Mouse (Mus musculus) stomach, postnatal 0 days (tissue): ENCODE data around the gene Serpinb1a. TPM values are rescaled to one million over a fixed set of nuclear protein-coding genes. Genes with fewer than 3 reads are reported as not detected.
A peak's percentile ranks its signal among the peaks of the same experiment; 100 is the strongest.

Experiments used
- ATAC-seq: fragments of 200-750 bp; cut with Nextera tagmentation; 2 replicates; pipeline ENCODE4 v1.8.0; 2017; ENCODE audit not compliant: low FRiP score, low TSS enrichment
- DNase-seq: peaks from one replicate; pipeline ENCODE4 v3.0.0-alpha.2; 2016; ENCODE audit warnings: low spot score
- H3K27ac ChIP-seq: fragments of 300-500 bp; sonication (generic); replicated peaks from 2 replicates; pipeline ENCODE4 v1.5.1; 2014; ENCODE audit warnings: mild to moderate bottlenecking, control low read depth
- H3K27me3 ChIP-seq: fragments of 300-500 bp; sonication (generic); 2 replicates; pipeline ENCODE4 v1.6.1; 2014; ENCODE audit warnings: low read length; ENCODE audit not compliant: control insufficient read depth, insufficient read depth
- H3K36me3 ChIP-seq: fragments of 300-500 bp; sonication (generic); 2 replicates; pipeline ENCODE4 v1.6.1; 2014; ENCODE audit warnings: low read length, mixed read lengths; ENCODE audit not compliant: control insufficient read depth, insufficient read depth
- H3K4me1 ChIP-seq: fragments of 300-500 bp; sonication (generic); replicated peaks from 2 replicates; pipeline ENCODE4 v1.6.1; 2014; ENCODE audit warnings: antibody characterized with exemption; ENCODE audit not compliant: control insufficient read depth, insufficient read depth
- H3K4me2 ChIP-seq: fragments of 300-500 bp; sonication (generic); replicated peaks from 2 replicates; pipeline ENCODE4 v1.6.1; 2014; ENCODE audit warnings: low read depth, mild to moderate bottlenecking, control low read depth, moderate library complexity
- H3K4me3 ChIP-seq: fragments of 300-500 bp; sonication (generic); 2 replicates; pipeline ENCODE4 v1.5.1; 2014; ENCODE audit warnings: low read depth, low read length, control low read depth
- H3K9ac ChIP-seq: fragments of 300-500 bp; sonication (generic); 2 replicates; pipeline ENCODE4 v1.6.1; 2014; ENCODE audit warnings: mild to moderate bottlenecking, low read length, control low read depth, mixed read lengths
- H3K9me3 ChIP-seq: fragments of 300-500 bp; sonication (generic); 2 replicates; pipeline ENCODE4 v1.6.1; 2016; ENCODE audit warnings: low read length; ENCODE audit not compliant: control insufficient read depth
- CTCF ChIP-seq: IDR thresholded peaks from 2 replicates; pipeline ENCODE4 v1.5.1; 2016; ENCODE audit warnings: antibody characterized with exemption, low read depth, mild to moderate bottlenecking, moderate library complexity
- EP300 ChIP-seq: optimal IDR thresholded peaks from 2 replicates; pipeline ENCODE3; 2016; ENCODE audit warnings: antibody characterized with exemption
- WGBS: fragments of 180-500 bp; shearing (Covaris S2); extraction: QIAGEN DNeasy Blood & Tissue Kit; methylation state at CpG from one replicate; pipeline ENCODE4 v1.1.7; 2014; 5-methylcytosine and 5-hydroxymethylcytosine counted together
- polyA plus RNA-seq: library from polyadenylated mRNA; unstranded; fragments of >200 nt; fragmentation: Nextera tagmentation; extraction: Ambion mirVana; gene quantifications from 2 replicates; pipeline ENCODE4 v1.2.1, GENCODE M21; 2015

Gene Serpinb1a
- polyA plus RNA-seq, 1 experiment from 2014 or later = 91.1 TPM

GRCm38 (mm10) chr13:32833237-32833636 lies 17.7 kb downstream of the Serpinb1a start:
- Histone ChIP-seq H3K4me3 (no peak overlapping the region), H3K27ac (no peak overlapping the region), H3K4me2 (no peak overlapping the region), H3K9me3 (no peaks in the 10 kb centered on the region), H3K36me3 (no peaks in the 10 kb centered on the region), H3K27me3 (no peaks in the 10 kb centered on the region), H3K9ac (no peak overlapping the region), H3K4me1 (no peaks in the 10 kb centered on the region)
- TF ChIP-seq EP300 (no peak), CTCF (no peak)
- DNase-seq = no peak
- 71% methylated on average over 6 of the region's 6 CpGs for WGBS
- ATAC-seq = no peak

GRCm38 (mm10) chr13:32832776-32833175 lies 18.2 kb downstream of the Serpinb1a start:
- no peaks in the 10 kb centered on the region for H3K27me3 ChIP-seq
- H3K36me3 ChIP-seq = no peaks in the 10 kb centered on the region
- H3K9me3 ChIP-seq = no peaks in the 10 kb centered on the region
- no peak overlapping the region for H3K9ac ChIP-seq
- DNase-seq (no peak), ATAC-seq (no peak)
- no peak overlapping the region for H3K4me3 ChIP-seq
- H3K4me2 ChIP-seq = no peak overlapping the region
- no peak for TF ChIP-seq CTCF
- TF ChIP-seq EP300 = no peak
- 62% methylated on average over 3 of the region's 3 CpGs for WGBS
- no peaks in the 10 kb centered on the region for H3K4me1 ChIP-seq
- H3K27ac ChIP-seq = no peak overlapping the region

GRCm38 (mm10) chr13:32831505-32832273 lies 19.3 kb downstream of the Serpinb1a start:
- DNase-seq = no peak
- 64% methylated on average over 3 of the region's 3 CpGs for WGBS
- H3K36me3 ChIP-seq = no peaks in the 10 kb centered on the region
- no peak overlapping the region for H3K27ac ChIP-seq
- H3K4me3 ChIP-seq = no peak overlapping the region
- no peaks in the 10 kb centered on the region for H3K4me1 ChIP-seq
- H3K27me3 ChIP-seq = no peaks in the 10 kb centered on the region
- TF ChIP-seq EP300 = no peak
- TF ChIP-seq CTCF = no peak
- no peak overlapping the region for H3K4me2 ChIP-seq
- ATAC-seq = peak; percentile 72; the same call in 1 of the 2 replicates
- H3K9me3 ChIP-seq = no peaks in the 10 kb centered on the region
- no peak overlapping the region for H3K9ac ChIP-seq

GRCm38 (mm10) chr13:32828886-32829285 lies 22.1 kb downstream of the Serpinb1a start:
- no peaks in the 10 kb centered on the region for H3K27me3 ChIP-seq
- no peak overlapping the region for H3K27ac ChIP-seq
- H3K9me3 ChIP-seq = no peaks in the 10 kb centered on the region
- no peaks in the 10 kb centered on the region for H3K36me3 ChIP-seq
- 70% methylated on average over 4 of the region's 4 CpGs for WGBS
- H3K9ac ChIP-seq = no peak overlapping the region
- TF ChIP-seq CTCF (no peak), EP300 (no peak)
- ATAC-seq (no peak), DNase-seq (no peak)
- H3K4me3 ChIP-seq = no peak overlapping the region
- H3K4me1 ChIP-seq = no peaks in the 10 kb centered on the region
- no peak overlapping the region for H3K4me2 ChIP-seq

GRCm38 (mm10) chr13:32827951-32828350 lies 23.0 kb downstream of the Serpinb1a start:
- H3K9me3 ChIP-seq = no peaks in the 10 kb centered on the region
- ATAC-seq = peak; percentile 36; the same call in 1 of the 2 replicates
- peak; percentile 74 for DNase-seq
- no peak for TF ChIP-seq EP300
- peak; percentile 80 for TF ChIP-seq CTCF
- 52% methylated on average over 4 of the region's 4 CpGs for WGBS
- no peak overlapping the region for H3K9ac ChIP-seq
- H3K4me2 ChIP-seq = no peak overlapping the region
- H3K4me3 ChIP-seq = no peak overlapping the region
- H3K27me3 ChIP-seq = no peaks in the 10 kb centered on the region
- no peak overlapping the region for H3K27ac ChIP-seq
- H3K36me3 ChIP-seq = no peaks in the 10 kb centered on the region
- H3K4me1 ChIP-seq = no peaks in the 10 kb centered on the region

GRCm38 (mm10) chr13:32827111-32827822 lies 23.7 kb downstream of the Serpinb1a start:
- Histone ChIP-seq H3K36me3 (no peaks in the 10 kb centered on the region), H3K4me3 (no peak overlapping the region), H3K9me3 (no peaks in the 10 kb centered on the region), H3K4me1 (no peaks in the 10 kb centered on the region), H3K27ac (no peak overlapping the region), H3K4me2 (no peak overlapping the region), H3K27me3 (no peaks in the 10 kb centered on the region), H3K9ac (no peak overlapping the region)
- TF ChIP-seq CTCF (peak; percentile 54), EP300 (no peak)
- WGBS = 71% methylated on average over 3 of the region's 3 CpGs
- ATAC-seq (no peak), DNase-seq (no peak)
